Mouse (Mus musculus): ENCODE data around the gene Tlr6. TPM values are rescaled to one million over a fixed set of nuclear protein-coding genes. Genes with fewer than 3 reads are reported as not detected.

Gene Tlr6
- polyA plus RNA-seq, 1 experiment from 2014 or later = 0.76 TPM

DNA sequence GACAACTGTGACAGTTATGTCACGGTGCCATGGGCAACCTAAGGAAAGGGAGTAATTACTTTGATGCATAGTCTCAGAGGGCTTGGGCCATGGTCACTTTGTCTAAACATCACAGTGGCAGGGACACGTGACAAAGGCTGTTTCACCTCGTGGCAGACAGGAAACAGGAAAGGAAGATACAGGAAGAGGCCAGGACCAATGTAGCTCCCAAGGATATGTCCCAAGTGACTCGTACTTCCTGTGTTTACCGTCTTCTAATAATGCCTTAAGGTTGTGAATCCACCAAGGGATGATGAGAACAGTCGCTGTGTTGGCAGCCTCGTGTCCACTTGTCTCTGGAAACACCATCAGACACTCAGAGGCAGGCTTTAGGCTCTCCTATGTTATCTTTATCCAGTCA, 26.1 kb upstream of the Tlr6 start:
- peaks cover 14% of the 10 kb centered on the region; the same call in 1 of the 2 replicates for H3K36me3 ChIP-seq (ENCODE audit: control insufficient read depth, insufficient read depth, low read length)
- 58% methylated on average over 7 of the region's 7 CpGs for WGBS (ENCODE audit: insufficient replicate concordance)
- no peak overlapping the region for H3K4me2 ChIP-seq
- no peak overlapping the region for H3K4me3 ChIP-seq (ENCODE audit: low read depth, low read length)
- no peak overlapping the region for H3K9ac ChIP-seq (ENCODE audit: low read depth, low read length)
- H3K9me3 ChIP-seq (replicated peaks; ENCODE audit: control insufficient read depth, low read length) = no peaks in the 10 kb centered on the region
- H3K27me3 ChIP-seq (ENCODE audit: control insufficient read depth, insufficient read depth, low read length) = no peaks in the 10 kb centered on the region
- ATAC-seq (replicated peaks; ENCODE audit: insufficient number of reproducible peaks, low FRiP score, low TSS enrichment) = no peak
- peaks cover 12% of the 10 kb centered on the region for H3K4me1 ChIP-seq (ENCODE audit: control insufficient read depth, insufficient read depth, low read length)
- H3K27ac ChIP-seq (ENCODE audit: low read depth, low read length) = no peak overlapping the region

DNA sequence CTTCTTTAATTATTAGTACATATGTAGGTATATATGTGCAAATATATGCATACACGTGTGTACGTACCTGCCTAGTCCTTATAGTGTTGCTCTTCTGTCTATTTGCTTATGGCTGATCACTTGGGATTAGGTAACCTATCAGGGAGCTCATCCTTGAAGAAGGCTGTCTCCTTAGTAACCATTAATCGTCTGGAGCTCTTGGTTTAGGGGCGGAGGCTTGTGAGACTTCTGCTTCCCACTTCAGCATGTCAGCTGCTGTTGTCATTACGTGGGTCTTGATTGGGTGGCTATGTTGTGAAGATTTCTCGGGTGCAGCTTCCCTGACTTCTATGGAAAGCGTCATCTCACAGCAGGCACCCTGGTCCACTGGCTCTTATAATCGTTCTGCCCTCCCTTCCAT, 17.2 kb upstream of the Tlr6 start:
- Histone ChIP-seq H3K27me3 (ENCODE audit: control insufficient read depth, insufficient read depth, low read length) (no peaks in the 10 kb centered on the region), H3K4me1 (ENCODE audit: control insufficient read depth, insufficient read depth, low read length) (no peaks in the 10 kb centered on the region), H3K9me3 (replicated peaks; ENCODE audit: control insufficient read depth, low read length) (no peaks in the 10 kb centered on the region), H3K9ac (ENCODE audit: low read depth, low read length) (no peak overlapping the region), H3K4me3 (ENCODE audit: low read depth, low read length) (no peak overlapping the region), H3K27ac (ENCODE audit: low read depth, low read length) (no peak overlapping the region), H3K36me3 (ENCODE audit: control insufficient read depth, insufficient read depth, low read length) (0 out of 2 replicates have a peak, but pooled peaks cover 6% of the 10 kb centered on the region), H3K4me2 (no peak overlapping the region)
- 62% methylated on average over 8 of the region's 8 CpGs for WGBS (ENCODE audit: insufficient replicate concordance)
- no peak for ATAC-seq (replicated peaks; ENCODE audit: insufficient number of reproducible peaks, low FRiP score, low TSS enrichment)

DNA sequence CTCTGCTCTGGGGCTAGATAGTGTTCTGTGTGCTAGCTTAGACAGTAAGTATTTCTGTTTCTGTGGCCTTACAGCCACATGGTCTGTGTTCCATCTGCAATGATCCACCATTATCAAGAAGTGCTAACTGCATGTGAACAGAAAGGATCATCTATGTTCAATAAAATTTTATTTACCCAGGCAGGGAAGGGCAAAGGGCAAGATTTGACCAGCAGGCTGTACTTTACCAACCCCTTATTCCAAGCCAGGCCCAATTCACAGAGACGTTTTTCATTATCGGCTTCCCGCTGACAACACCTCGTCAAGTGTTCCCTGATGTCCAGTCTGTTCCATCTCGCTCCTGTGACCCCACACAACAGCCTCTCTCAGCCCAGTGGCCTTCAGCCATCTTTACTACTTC, 15.2 kb upstream of the Tlr6 start:
- no peaks in the 10 kb centered on the region for H3K9me3 ChIP-seq (replicated peaks; ENCODE audit: control insufficient read depth, low read length)
- 54% methylated on average over 5 of the region's 5 CpGs for WGBS (ENCODE audit: insufficient replicate concordance)
- no peak overlapping the region for H3K9ac ChIP-seq (ENCODE audit: low read depth, low read length)
- 0 out of 2 replicates have a peak, but pooled peaks cover 3% of the 10 kb centered on the region for H3K4me1 ChIP-seq (ENCODE audit: control insufficient read depth, insufficient read depth, low read length)
- ATAC-seq (replicated peaks; ENCODE audit: insufficient number of reproducible peaks, low FRiP score, low TSS enrichment) = no peak
- H3K27ac ChIP-seq (ENCODE audit: low read depth, low read length) = no peak overlapping the region
- no peak overlapping the region for H3K4me3 ChIP-seq (ENCODE audit: low read depth, low read length)
- H3K27me3 ChIP-seq (ENCODE audit: control insufficient read depth, insufficient read depth, low read length) = no peaks in the 10 kb centered on the region
- no peak overlapping the region for H3K4me2 ChIP-seq
- H3K36me3 ChIP-seq (ENCODE audit: control insufficient read depth, insufficient read depth, low read length) = no peaks in the 10 kb centered on the region

DNA sequence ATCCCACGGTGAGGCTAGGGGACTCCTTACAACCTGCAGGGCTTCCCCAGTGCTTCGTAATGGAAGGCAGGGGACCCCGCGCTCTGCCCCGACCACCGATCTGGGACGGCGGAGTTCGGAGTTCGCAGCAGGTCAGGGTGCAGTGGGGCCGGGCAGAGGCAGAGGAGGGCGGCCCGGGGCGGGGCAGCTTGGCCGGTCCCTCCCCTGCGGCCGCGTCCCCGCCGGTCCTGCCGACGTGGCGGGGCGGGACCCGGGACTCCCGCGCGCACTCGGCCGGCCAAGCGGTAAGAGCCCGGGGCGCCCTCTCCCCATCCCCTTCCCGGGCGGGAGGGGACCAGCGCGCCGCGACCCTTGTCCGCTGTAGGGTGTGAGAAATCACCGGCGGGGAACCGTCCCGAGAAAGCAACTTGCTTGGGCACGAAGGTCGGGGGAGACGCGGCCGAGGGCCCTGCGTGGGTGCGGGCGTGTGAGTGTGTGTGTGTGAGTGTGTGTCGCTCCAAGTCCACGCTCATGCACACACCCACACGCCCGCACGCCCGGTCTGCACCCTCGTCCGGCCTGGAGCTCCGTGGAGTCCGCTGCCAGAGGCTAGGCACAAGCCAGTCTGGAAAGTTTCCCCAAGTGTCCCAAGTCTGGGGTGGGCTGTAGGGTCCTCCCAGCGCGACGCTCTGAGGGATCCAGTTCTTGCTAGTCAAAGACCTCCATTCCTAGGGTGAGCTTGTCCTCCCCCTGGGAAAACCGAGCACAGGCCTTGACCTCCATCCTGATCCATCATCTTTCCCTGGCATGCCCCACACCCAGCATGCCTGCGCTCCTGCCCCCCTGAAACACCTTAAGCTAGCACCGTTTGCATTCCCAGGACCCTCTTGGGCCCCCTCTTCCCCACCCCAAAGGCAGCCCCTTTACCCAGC, 10.2 kb upstream of the Tlr6 start, which contains the start of gene Fam114a1:
Gene Fam114a1 (plus strand): TSS at position 211 of the 911 bp plus-strand sequence.
- Histone ChIP-seq H3K4me3 (ENCODE audit: low read depth, low read length) (peak within 1 kb of the TSS; percentile 77), H3K4me1 (ENCODE audit: control insufficient read depth, insufficient read depth, low read length) (0 out of 2 replicates have a peak, but pooled peaks cover 3% of the 10 kb centered on the region), H3K9ac (ENCODE audit: low read depth, low read length) (peak within 1 kb of the TSS; percentile 86), H3K4me2 (peak within 1 kb of the TSS; percentile 79), H3K36me3 (ENCODE audit: control insufficient read depth, insufficient read depth, low read length) (no peaks in the 10 kb centered on the region), H3K27ac (ENCODE audit: low read depth, low read length) (peak within 1 kb of the TSS; percentile 64), H3K9me3 (replicated peaks; ENCODE audit: control insufficient read depth, low read length) (no peaks in the 10 kb centered on the region), H3K27me3 (ENCODE audit: control insufficient read depth, insufficient read depth, low read length) (no peaks in the 10 kb centered on the region)
- ATAC-seq (replicated peaks; ENCODE audit: insufficient number of reproducible peaks, low FRiP score, low TSS enrichment) = peak; percentile 80
- WGBS (ENCODE audit: insufficient replicate concordance) = under 1% methylated on average over 56 of the region's 68 CpGs

DNA sequence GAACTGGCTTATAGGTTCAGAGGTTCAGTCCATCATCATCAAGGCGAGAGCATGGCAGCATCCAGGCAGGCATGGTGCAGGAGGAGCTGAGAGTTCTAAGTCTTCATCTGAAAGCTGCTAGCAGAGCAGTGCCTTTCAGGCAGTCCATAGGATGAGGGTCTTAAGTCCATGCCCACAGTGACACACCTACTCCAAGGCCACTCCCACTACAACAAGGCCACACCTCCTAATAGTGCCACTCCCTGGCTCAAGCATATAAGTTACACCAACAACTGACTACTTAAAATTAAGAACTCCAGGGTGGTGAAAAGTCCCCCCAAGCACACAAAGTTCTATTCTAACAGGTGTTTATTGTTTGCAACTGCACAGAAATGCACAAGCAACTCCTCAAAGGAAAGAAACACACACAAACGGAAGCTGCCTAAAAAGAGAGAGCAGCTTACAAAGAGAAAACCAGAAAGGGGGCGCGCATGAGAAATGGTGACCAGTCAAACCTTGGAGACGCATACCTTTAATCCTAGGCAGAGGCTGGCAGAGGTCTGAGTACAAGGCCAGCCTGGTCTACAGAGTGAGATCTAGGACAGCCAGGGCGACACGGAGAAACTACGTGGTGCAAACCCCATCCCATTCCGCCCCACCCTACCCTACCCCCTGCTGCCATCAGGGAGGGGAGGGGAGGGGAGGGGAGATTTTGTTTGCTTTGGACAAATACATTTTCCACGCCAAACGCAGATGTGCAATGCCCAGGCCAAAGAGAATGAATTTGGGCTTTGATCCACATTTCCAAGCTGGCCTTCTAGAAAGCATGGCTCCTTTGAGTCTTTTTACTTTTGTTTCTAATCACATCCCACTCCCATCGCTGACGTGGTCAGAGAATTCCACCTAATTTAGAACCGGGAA, 9.3 kb upstream of the Tlr6 start:
- Histone ChIP-seq H3K27me3 (ENCODE audit: control insufficient read depth, insufficient read depth, low read length) (no peaks in the 10 kb centered on the region), H3K9me3 (replicated peaks; ENCODE audit: control insufficient read depth, low read length) (no peaks in the 10 kb centered on the region), H3K4me3 (ENCODE audit: low read depth, low read length) (peak overlapping the region; percentile 77), H3K9ac (ENCODE audit: low read depth, low read length) (peak overlapping the region; percentile 86), H3K4me2 (peak overlapping the region; percentile 79), H3K4me1 (ENCODE audit: control insufficient read depth, insufficient read depth, low read length) (0 out of 2 replicates have a peak, but pooled peaks cover 3% of the 10 kb centered on the region), H3K27ac (ENCODE audit: low read depth, low read length) (peak overlapping the region; percentile 42; the same call in 1 of the 2 replicates), H3K36me3 (ENCODE audit: control insufficient read depth, insufficient read depth, low read length) (no peaks in the 10 kb centered on the region)
- WGBS (ENCODE audit: insufficient replicate concordance) = 4% methylated on average over 14 of the region's 14 CpGs
- ATAC-seq (replicated peaks; ENCODE audit: insufficient number of reproducible peaks, low FRiP score, low TSS enrichment) = peak; percentile 52; the same call in 1 of the 2 replicates

DNA sequence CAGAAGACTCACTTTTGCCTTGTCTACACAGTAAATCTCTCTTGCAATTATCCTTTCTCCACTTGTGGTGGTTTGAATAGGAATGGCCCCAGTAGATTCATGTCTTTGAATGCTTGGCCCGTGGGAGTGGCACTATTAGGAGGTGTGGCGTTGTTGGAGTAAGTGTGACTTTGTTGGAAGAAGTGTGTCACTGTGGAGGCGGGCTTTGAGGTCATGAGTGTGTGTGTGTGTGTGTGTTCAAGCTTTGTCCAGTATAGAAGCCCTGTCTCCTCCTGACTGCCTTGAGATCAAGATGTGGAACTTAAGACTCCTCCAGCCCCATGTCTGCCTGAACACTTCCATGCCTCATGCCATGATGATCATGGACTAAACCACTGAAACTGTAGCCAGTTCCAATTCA, 3.8 kb upstream of the Tlr6 start:
- H3K9me3 ChIP-seq (replicated peaks; ENCODE audit: control insufficient read depth, low read length) = no peaks in the 10 kb centered on the region
- H3K9ac ChIP-seq (ENCODE audit: low read depth, low read length) = no peak overlapping the region
- no peaks in the 10 kb centered on the region for H3K27me3 ChIP-seq (ENCODE audit: control insufficient read depth, insufficient read depth, low read length)
- no peak overlapping the region for H3K4me2 ChIP-seq
- 83% methylated on average over 3 of the region's 3 CpGs for WGBS (ENCODE audit: insufficient replicate concordance)
- no peaks in the 10 kb centered on the region for H3K4me1 ChIP-seq (ENCODE audit: control insufficient read depth, insufficient read depth, low read length)
- no peak overlapping the region for H3K27ac ChIP-seq (ENCODE audit: low read depth, low read length)
- ATAC-seq (replicated peaks; ENCODE audit: insufficient number of reproducible peaks, low FRiP score, low TSS enrichment) = no peak
- H3K4me3 ChIP-seq (ENCODE audit: low read depth, low read length) = no peak overlapping the region
- H3K36me3 ChIP-seq (ENCODE audit: control insufficient read depth, insufficient read depth, low read length) = no peaks in the 10 kb centered on the region

DNA sequence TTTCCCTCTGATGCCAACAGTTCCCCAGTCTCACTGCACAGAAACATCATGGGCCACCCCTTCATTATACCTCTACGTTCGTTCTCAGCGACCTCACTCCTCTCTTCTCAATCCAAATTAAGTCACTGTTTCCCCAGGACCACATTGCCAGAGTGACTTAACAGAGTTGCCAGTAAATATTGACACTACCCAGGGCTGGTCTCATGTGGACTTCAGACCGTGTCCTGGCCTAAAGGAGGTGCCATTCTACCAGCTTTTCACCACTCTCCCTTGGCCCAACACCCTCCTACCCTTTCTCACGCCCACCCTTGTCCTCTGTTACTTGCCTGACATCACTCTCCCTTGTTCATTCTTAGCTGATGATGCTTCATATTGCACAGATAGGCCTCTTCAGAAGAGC, 3.4 kb upstream of the Tlr6 start:
- ATAC-seq (replicated peaks; ENCODE audit: insufficient number of reproducible peaks, low FRiP score, low TSS enrichment) = no peak
- H3K4me1 ChIP-seq (ENCODE audit: control insufficient read depth, insufficient read depth, low read length) = no peaks in the 10 kb centered on the region
- no peaks in the 10 kb centered on the region for H3K9me3 ChIP-seq (replicated peaks; ENCODE audit: control insufficient read depth, low read length)
- H3K27ac ChIP-seq (ENCODE audit: low read depth, low read length) = no peak overlapping the region
- no peak overlapping the region for H3K9ac ChIP-seq (ENCODE audit: low read depth, low read length)
- H3K36me3 ChIP-seq (ENCODE audit: control insufficient read depth, insufficient read depth, low read length) = no peaks in the 10 kb centered on the region
- no peak overlapping the region for H3K4me3 ChIP-seq (ENCODE audit: low read depth, low read length)
- no peak overlapping the region for H3K4me2 ChIP-seq
- no peaks in the 10 kb centered on the region for H3K27me3 ChIP-seq (ENCODE audit: control insufficient read depth, insufficient read depth, low read length)
- WGBS (ENCODE audit: insufficient replicate concordance) = 71% methylated on average over 5 of the region's 5 CpGs

DNA sequence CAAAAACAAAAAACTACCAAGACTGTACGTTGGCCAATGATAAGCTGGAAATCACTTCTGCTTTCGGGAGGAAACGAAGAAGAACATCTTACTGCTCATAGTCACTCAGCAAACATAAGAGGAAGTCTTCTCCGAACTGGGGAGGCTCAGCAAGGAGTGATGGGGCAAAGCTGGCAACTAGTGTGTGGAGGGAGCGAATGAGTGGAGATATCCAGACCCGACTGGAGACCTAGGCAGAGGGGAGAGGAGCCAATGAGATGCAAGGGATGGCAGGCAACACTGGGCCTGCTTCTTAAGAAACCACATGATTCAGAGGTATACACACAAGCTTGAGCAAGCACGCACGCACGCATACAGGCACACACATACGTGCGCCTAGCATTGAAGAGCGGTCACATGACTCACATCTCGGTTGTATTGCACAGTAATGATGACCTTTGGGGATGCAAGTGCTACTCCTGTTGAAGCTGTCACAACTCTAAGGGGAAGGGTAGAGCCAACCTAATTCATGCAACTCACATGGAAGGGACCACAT, 1.0 kb upstream of the Tlr6 start:
- ATAC-seq (replicated peaks; ENCODE audit: insufficient number of reproducible peaks, low FRiP score, low TSS enrichment) = no peak

More for the DNA sequence above, 1.0 kb upstream of the Tlr6 start:
- Histone ChIP-seq H3K27me3 (ENCODE audit: control insufficient read depth, insufficient read depth, low read length) (no peaks in the 10 kb centered on the region), H3K4me2 (no peak overlapping the region), H3K9me3 (replicated peaks; ENCODE audit: control insufficient read depth, low read length) (no peaks in the 10 kb centered on the region), H3K9ac (ENCODE audit: low read depth, low read length) (no peak overlapping the region), H3K36me3 (ENCODE audit: control insufficient read depth, insufficient read depth, low read length) (no peaks in the 10 kb centered on the region), H3K4me1 (ENCODE audit: control insufficient read depth, insufficient read depth, low read length) (no peaks in the 10 kb centered on the region), H3K4me3 (ENCODE audit: low read depth, low read length) (no peak overlapping the region), H3K27ac (ENCODE audit: low read depth, low read length) (no peak overlapping the region)
- 80% methylated on average over 13 of the region's 13 CpGs for WGBS (ENCODE audit: insufficient replicate concordance)

Measured in heart, embryonic 11.5 days (tissue).